Mouse (Mus musculus) mouse trophoblast stem cell (cell line): ENCODE results near the gene Trafd1.

Experiments
- in situ Hi-C, 2 experiments: fragments of 300-500 bp; cut with MseI, MboI; formaldehyde crosslinking; loops; 2 replicates in 1 of 2; 3 replicates in 1 of 2; pipeline ENCODE4 v1.15.1; 2025

Gene Trafd1

GRCm38 (mm10) chr5:121385461-121386119 is at the start of gene Trafd1:
Gene Trafd1, minus strand, starts transcription at chr5:121385632.
- in situ Hi-C loops: no loop called here

DNA sequence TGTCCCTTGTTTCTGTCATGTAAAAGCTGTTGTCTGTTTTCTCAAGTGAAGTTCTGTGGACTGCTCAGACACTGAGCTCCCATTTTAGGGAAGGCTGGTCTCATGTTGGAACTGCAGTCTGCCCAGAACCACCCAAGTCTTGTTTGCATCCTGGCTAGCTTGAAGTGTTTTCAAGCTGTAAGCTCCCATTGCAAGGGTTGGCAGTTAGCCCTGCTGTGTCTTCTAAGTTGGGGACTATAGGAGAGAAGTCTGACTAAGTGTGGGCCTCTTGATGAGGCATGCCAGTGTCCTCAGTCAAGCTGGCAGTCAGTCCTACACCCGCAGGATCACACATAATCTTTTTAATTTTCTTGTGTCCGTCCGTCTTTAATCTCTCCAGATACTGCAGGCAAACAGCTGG is 43.5 kb upstream of the Trafd1 start:
- in situ Hi-C loops: no loop called here

DNA sequence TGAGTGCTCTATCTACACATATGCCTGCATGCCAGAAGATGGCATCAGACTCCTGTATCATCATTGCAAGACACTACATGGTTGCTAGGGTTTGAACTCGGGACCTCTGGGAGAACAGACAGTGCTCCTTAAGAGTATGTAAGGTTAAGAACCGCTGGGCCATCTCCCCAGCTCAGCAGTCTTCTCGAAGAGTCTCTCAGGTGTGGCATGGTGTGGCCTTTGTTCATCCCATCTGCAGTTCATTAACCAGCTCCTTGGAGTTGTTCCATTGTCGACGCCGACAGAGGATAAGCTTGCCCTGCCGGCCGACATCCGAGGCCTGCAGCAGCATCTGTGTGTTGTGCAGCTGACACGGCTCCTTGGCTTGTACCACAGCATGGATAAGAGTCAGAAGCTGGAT is 37.9 kb upstream of the Trafd1 start:
- in situ Hi-C loops: no loop called here

DNA sequence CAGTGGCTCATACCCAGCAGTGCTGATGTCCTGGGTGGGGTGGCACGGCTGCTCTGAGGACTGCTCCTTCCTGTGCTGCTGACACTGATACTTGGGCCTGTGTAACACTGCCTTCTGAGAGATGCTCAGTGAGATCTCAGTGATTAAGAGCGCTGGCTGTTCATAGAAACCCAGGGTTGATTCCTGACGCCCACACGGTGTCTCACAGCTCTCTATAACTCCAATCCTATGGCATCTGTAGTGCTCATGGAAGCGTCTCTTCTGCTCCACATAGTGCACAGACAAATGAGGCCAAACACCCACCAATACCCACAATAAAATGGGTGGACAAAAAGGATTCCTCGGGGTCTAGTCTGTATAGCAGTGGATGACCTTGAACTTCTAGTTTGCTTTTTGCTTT is 37.4 kb upstream of the Trafd1 start:
- in situ Hi-C loops: no loop called here

DNA sequence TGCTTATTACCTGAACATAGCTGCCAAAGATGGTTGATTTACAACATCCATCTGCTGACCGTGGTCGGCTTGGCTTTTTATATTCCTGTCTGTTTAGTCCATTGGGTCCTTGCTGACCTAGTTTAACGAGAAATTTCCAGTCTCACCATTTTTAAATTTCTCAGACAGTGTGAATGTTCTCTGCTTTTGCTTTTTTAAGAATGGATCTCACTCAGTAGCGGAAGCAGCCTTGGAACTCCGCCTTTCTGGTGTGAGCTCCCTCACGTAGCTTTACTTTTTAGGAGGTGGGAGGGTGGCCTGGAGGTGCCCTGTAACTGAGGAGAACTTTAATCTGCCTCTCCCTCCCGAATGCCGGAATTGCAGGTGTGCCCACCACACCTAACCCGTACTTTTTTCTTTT is 35.3 kb upstream of the Trafd1 start:
- in situ Hi-C loops: no loop called here

GRCm38 (mm10) chr5:121410975-121411374 is 25.5 kb upstream of the Trafd1 start:
- in situ Hi-C loops: no loop called here

DNA sequence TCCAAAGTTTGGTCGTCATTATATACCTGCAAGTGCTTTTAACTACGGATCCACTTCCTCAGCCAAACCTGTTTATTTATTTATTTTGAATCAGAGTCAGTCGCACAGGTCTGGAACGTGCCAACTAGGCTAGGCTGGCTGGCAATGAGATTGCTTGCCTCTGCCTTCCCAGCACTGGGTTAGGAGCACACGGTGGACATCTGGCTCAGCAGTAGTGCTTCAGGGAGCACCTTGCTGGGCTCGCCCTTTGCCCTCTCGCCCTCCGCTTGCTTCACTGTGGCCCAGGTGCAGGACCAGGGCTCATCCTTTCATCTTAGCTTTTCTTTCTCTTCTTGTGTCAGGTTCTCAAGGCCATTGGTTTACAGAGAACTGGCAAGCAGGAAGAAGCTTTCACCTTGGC is 22.4 kb upstream of the Trafd1 start:
- in situ Hi-C loops: no loop called here

GRCm38 (mm10) chr5:121400849-121401248 is 15.4 kb upstream of the Trafd1 start:
- in situ Hi-C loops: no loop called here

DNA sequence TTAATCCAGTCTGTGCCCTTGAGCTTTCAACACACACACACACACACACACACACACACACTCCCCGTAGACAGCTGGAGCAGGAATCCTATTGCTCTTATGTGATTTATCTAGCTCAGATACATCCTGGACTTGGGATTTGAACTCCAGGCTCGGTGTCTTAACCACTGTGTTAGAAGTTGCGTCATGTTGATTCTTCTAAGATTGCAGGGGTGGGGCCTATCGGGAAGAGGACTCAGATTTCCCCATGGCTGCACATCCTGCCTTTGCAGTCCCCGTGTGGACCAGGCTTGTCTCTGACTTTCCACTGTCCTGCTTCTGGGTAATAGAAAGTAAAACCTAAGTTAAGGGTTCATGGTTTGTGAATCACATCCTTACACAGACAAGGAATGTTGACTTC is 14.6 kb upstream of the Trafd1 start:
- in situ Hi-C loops: no loop called here

DNA sequence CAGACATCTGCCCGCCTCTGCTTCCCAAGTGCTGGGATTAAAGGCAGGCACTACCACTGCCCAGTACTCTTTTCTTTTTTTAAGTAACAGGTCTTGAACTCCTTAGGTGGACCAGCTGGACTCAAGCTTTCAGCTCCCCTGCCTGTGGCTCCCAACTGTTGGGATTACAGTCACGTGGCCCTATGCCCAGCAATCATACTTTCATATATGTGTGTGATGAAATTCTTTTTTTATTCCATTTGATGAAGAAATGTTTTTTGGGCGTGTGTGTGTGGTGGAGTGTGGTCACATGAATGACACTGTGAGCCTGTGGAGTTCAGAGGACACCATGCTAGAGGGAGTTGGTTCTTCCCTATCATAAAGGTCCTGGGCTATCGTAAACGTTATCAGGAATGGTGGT is 14.1 kb upstream of the Trafd1 start:
- in situ Hi-C loops: no loop called here

DNA sequence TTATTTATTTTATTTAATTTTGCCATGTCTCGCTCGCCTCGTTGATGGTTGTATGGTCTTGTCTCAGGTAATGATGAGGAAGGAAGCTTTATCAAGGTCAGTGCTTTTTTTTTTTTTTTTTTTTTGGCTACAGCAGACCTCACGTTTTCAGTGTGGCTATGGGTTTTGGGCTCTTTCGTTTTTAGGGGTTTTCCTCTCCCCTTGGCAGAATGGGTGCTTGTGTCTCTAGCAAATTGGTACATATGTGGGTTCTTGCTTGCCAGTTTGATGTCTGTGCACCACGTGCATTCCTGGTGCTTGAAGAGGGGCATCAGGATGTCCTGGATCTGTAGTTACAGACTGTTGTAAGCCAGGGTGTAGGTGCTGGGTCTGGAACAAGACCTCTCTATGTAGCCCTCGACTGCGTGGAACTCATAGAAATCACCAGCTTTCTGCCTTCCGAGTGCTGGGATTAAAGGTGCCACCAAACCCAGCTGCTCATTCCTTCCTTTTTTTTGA is 13.6 kb upstream of the Trafd1 start:
- in situ Hi-C loops: no loop called here

GRCm38 (mm10) chr5:121398146-121398964 is 12.9 kb upstream of the Trafd1 start:
- in situ Hi-C loops: no loop called here

DNA sequence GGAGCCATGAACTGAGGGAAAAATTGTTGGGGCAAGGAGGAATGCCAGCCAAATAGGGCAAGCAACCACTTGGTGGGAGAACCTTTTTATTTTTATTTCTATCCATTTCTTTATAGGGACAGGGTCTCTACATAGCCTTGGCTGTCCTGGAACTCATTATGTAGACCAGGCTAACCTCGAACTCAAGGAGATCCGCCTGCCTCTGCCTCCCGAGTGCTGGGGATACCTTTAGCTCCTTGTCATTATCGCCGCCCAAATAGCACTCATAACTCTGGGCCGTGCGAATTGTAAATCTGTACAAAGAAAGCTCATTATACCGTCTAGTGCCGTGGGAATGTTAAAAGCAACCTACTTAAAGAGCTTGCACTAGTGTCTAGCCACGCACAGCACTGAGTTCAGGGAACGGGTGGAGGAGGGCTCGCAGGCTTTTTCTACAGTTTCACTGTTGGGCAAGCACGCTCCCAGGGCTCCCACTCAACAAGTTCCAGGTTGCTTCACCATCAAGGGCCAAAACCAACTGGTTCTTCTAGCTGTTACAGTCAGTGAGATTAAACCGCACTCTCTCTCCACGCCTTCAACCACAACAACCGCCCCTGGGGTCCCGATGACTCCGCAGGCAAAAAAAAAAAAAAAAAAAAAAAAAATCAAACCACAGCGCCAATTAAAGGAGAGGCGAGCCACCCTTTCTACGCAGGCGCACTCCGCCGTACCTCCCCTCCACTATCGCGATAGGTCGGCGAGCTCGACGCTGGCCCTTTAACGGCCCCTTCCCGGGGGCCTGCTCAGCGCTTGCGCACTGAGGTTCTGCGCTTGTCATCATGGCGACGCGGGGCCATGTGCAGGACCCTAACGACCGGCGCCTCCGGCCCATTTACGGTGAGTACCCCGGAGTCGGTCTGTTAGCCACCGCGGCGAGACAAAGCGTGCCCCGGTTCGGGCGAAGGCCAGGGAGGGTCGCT is 12.0 kb upstream of the Trafd1 start, which contains the start of gene Naa25:
TSS of gene Naa25 (plus strand) at position 750 of the 959 bp plus-strand sequence.
- in situ Hi-C loops: no loop called here

GRCm38 (mm10) chr5:121395621-121396020 is 10.2 kb upstream of the Trafd1 start:
- in situ Hi-C loops: no loop called here

- in situ Hi-C loops: no loop called here
Observed at GRCm38 (mm10) chr5:121393402-121393801, 8.0 kb upstream of the Trafd1 start.

DNA sequence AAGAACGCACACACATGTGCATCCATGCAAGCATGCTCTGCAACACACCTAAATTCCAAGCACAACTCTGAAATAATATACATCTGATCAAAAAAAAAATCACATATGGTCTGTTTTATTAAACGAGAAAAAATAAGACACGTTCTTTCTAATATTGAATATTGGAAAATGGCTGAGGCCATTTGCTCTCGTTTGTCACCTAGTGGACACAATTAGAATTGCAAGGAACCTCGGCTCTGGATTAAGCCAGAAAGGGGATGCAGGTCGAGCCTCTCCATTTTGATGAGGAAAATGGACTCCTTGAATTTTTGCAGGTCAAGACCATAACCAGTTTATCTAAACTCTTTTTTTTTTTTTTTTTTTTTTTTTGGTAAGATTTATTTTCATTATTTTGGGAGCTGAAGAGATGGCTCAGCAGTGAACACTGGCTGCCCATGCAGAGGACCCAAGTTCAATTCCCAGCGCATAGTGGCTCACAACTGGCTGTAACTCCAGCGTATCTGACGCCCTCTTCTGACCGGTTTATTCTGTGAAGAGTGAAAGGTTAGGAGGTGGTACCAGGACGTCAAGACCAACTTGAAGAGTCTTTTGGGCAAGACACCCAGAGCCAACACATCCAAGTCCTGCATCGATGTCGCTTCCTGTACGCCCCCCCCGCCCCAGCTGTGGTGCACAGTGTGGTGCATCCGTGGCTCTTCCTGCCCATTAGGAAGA is 7.4 kb upstream of the Trafd1 start:
- in situ Hi-C loops: no loop called here

DNA sequence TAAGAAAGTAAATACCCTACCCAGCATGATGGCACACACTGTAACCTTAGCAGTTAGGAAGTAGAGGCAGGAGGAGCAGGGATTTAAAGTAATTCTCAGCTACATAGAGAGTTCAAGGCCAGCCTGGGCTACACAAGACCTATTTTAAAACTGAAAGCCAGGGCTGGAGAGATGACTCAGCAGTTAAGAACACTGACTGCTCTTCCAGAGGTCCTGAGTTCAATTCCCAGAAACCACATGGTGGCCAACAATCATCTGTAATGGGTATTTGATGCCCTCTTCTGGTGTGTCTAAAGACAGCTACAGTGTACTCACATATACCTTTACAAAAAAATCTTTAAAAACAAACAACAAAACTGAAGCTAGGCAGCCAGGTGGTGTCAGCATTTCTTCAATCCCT is 4.3 kb upstream of the Trafd1 start:
- in situ Hi-C loops: no loop called here

DNA sequence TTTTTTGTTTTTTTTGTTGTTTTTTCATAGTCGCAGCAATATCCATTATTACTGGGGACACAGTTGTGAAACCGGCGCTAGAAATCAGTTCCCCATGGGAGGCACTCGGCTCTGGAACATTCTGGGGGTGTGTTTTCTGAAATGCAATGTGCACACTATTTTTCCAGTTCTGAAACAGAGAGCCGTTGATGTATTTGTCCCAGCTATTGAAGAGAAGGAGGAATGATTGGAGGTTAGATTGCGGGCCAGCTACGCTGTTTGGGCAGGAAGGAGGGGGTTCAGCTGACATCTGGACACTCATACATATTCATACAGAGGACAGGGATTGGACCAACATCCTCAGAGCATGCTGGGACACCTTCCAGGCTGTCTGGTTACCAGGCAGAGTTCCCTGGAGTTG is 3.7 kb upstream of the Trafd1 start:
- in situ Hi-C loops: no loop called here

- in situ Hi-C loops: no loop called here
Observed at GRCm38 (mm10) chr5:121387126-121387525, 1.7 kb upstream of the Trafd1 start.

GRCm38 (mm10) chr5:121386120-121386909 is 883 bp upstream of the Trafd1 start:
- in situ Hi-C loops: no loop called here
